Mouse (Mus musculus) kidney, adult 11 months (tissue): ENCODE results near the gene Asic2.

Source experiments
- DNase-seq: peaks from one replicate; pipeline ENCODE4 v3.0.0; 2022

The Asic2 gene

GRCm38 (mm10) chr11:80967544-80967943, 1000.7 kb downstream of the Asic2 start:
- DNase-seq: no peak

DNA sequence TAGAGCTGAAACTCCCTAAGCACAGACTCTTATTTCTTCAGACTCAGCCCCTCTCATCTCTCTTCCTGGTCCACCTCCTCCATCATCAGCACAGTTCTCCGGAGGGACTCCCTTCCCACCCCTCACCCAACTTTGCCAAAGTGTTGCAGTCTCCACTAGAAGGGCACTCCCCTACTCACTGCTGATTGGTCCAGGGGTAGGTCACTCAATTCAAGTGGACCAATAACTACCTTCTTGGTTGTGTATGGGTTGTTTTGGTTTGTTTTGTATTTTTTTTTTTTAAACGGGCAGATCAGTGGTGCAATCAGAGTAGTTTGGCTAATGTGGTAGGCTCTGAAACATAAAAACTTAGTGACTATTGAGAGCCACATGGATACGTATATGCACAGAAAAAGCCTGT, 1002.2 kb downstream of the Asic2 start:
- DNase-seq: no peak

DNA sequence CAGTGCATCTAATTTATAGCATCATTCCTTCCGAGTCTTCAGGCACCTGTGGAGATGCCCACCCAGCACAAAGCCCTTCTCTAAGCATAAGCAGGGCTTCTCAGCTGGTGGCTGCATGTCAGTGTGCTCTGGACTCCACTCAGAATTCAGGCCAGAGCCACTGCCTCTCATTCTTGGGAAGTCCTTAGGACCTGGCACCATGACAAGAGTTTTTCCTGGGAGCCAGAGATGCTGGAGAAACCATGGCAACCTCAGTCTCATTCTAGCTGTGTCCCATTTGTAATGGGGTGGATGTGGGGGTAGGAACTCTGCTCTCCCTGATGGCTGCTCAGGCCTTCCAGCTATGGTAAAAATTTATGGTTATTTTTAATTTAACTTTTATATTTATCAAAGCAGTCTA, 1006.9 kb downstream of the Asic2 start:
- DNase-seq: no peak

GRCm38 (mm10) chr11:80958086-80958671, 1010.1 kb downstream of the Asic2 start:
- DNase-seq: no peak

DNA sequence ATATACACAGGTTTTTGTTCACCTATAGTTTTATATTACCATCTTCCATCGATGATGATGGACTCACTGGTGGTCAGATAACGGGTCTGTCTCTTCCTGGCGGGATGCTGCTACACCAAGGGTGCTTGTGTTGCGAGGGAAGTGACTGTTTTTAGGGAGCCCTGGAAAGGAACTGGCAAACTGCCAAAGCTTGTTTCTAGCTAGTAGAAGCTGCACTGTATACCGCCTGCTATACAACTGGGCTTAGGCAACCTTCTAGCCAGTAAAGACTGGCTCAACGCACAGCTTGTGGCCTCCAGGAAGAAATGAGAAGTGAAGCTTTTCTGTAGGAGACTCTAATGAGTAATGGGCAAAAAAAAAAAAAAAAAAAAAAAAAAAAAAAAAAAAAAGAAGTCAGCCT, 1012.3 kb downstream of the Asic2 start:
- no peak for DNase-seq

- DNase-seq: no peak
These were observed 1014.1 kb downstream of the Asic2 start for GRCm38 (mm10) chr11:80954147-80954546.

GRCm38 (mm10) chr11:80949068-80949738, 1019.1 kb downstream of the Asic2 start:
- DNase-seq: peak; percentile 19

GRCm38 (mm10) chr11:80948103-80948502, 1020.2 kb downstream of the Asic2 start:
- no peak for DNase-seq

GRCm38 (mm10) chr11:80946163-80946562, 1022.1 kb downstream of the Asic2 start:
- no peak for DNase-seq

GRCm38 (mm10) chr11:80923286-80923951, 1044.8 kb downstream of the Asic2 start:
- no peak for DNase-seq

DNA sequence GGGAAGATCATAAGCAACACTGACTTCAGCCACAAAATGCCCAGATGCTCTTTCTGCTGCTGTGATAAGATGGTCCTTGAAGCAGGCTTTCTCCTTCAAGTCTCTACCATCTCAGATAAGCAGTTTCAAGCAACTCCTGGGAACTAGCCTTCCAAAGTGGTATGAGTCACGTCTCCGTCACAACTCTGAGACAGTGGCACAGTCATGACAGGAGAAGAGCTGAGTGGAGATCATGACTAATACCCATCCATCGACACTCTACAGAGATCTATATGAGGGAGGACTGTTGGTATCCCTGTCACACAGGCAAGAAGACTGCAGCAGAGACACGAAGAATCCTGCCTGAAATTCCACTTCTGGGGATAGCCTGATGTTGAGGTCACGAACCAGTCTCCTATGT, 1049.9 kb downstream of the Asic2 start:
- DNase-seq: no peak

GRCm38 (mm10) chr11:80917688-80918087, 1050.6 kb downstream of the Asic2 start:
- no peak for DNase-seq

GRCm38 (mm10) chr11:80913408-80914024, 1054.7 kb downstream of the Asic2 start:
- no peak for DNase-seq

DNA sequence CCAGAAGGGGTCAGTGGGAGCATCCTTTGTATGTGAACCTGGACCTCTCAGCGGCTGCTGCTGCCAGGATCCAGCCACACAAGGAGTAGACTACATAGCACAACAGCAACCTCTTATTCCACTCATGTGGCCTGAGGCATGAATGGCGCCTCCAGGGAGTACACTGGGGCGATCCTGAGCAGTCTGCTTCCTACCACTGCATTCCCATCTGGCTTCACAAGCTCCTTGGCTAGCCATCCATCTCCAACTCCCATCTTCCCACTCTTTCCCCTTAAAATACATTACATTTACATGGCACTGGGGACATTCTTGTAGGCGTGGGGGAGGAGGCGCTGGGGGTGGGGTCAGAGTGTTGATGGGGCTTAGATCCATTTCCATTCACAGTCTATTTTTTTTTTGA, 1055.5 kb downstream of the Asic2 start:
- DNase-seq: no peak

- DNase-seq: no peak
These were observed 1060.4 kb downstream of the Asic2 start for GRCm38 (mm10) chr11:80907820-80908219.

DNA sequence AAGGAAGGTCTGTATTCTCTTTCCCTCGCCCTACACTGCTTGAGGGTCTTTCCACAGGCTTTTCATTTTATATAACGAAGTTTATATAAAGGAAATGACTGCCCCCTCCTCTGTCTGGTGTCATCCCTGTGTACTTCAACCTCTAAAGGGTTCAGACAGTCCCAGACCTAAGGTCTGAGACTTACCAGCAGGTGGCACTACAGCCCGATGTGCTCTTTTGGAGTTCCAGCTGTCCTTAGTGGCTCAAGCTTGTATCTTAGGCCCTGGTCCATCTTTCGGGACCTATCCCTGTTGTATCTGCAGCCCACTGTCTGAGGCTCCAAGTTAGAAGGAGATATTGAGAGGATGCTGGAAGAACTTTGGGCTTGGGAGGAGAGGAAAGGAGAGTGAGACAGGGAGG, 1061.8 kb downstream of the Asic2 start:
- peak; percentile 27 for DNase-seq

DNA sequence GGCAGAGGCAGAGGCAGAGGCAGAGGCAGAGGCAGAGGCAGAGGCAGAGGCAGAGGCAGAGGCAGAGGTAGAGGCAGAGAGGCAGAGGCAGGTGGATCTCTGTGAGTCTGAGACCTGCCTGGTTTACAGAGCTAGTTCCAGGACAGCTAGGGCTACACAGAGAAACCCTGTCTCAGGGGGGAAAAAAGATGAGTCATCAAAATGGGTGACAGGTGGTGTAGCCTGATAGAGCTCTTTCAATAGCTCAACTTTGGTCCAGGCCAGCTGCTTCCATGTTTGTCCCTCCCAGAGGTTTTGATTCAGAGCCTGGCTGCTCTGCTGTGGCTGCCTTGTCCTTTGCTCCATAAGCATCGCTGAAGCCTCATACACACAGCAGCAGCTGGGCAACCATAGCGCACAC, 1063.7 kb downstream of the Asic2 start:
- no peak for DNase-seq

- no peak for DNase-seq
These were observed 1064.8 kb downstream of the Asic2 start for GRCm38 (mm10) chr11:80903426-80903825.

DNA sequence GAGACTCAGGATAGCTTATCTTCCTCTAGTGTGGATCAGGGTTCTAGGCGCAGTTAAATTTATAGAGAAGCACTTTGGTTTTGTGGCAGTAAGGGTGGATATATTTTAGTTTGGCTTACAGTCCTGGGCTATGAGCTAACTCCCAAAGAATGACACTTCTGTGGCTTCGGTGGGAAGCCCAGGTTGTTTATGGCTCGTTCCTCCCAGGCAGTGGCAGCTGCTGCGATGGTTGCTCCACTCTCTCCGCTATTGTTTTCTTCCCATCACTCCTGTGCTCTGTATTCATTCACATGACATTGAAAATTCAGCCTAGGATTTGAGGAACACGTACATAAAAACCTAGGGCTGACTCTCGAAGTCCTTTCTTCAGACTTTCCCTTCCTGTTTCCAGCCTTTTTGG, 1065.6 kb downstream of the Asic2 start:
- DNase-seq: no peak

- DNase-seq: no peak
These were observed 1067.7 kb downstream of the Asic2 start for GRCm38 (mm10) chr11:80900555-80900954.

DNA sequence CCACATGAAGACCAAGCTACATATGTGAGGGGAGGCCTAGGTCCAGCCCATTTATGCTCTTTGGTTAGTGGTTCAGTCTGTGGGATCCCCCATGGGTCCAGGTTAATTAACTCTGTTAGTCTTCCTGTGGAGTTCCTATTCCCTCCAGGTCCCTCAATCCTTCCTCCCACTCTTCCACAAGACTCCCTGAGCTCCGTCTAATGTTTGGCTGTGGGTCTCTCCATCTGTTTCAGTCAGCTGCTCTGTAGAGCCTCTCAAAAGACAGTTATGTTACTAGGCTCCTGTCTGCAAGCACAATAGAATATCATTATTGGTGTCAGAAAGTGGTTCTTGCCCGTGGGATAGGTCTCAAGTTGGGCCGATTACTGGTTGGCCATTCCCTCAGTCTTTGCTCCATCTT, 1072.4 kb downstream of the Asic2 start:
- DNase-seq: no peak

GRCm38 (mm10) chr11:80889336-80890063, 1078.8 kb downstream of the Asic2 start:
- DNase-seq: no peak

DNA sequence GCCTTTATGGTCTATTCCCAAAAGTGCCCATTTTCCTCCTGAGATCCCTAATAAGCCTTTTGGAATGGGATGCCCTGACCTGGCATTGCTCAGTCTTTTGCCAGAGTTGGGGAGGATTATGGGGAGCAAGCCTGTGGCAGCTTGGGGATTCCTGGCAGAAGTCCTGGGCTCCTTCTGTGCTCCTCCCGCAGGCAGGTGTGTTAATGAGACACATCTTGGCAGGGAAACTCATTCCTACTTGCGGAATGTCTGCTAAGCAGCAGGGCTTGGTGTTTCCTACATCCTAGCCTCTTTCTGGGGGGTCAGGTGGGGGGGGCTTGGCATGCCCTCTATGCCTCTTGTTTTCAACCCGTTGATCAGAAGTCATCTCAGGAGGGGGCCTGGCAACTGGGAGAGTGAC, 1081.2 kb downstream of the Asic2 start:
- DNase-seq: no peak
